Mouse (Mus musculus) forebrain, embryonic 12.5 days (tissue): ENCODE data around the gene Cand1. TPM values are rescaled to one million over a fixed set of nuclear protein-coding genes. Genes with fewer than 3 reads are reported as not detected.

ENCODE experiments used
- ATAC-seq: fragments of 200-750 bp; cut with Nextera tagmentation; 2 replicates; pipeline ENCODE4 v1.8.0; 2017; ENCODE audit warnings: moderate TSS enrichment; ENCODE audit not compliant: low FRiP score
- H3K27ac ChIP-seq: fragments of 300-500 bp; sonication (generic); 2 replicates; pipeline ENCODE4 v1.5.1; 2016; ENCODE audit warnings: mild to moderate bottlenecking
- H3K27me3 ChIP-seq: fragments of 300-500 bp; sonication (generic); 2 replicates; pipeline ENCODE4 v1.6.1; 2016; ENCODE audit warnings: mild to moderate bottlenecking
- H3K36me3 ChIP-seq: fragments of 300-500 bp; sonication (generic); replicated peaks from 2 replicates; pipeline ENCODE4 v1.6.1; 2016; ENCODE audit warnings: mild to moderate bottlenecking
- H3K4me1 ChIP-seq: fragments of 300-500 bp; sonication (generic); 2 replicates; pipeline ENCODE4 v1.6.1; 2016
- H3K4me2 ChIP-seq: fragments of 300-500 bp; sonication (generic); 2 replicates; pipeline ENCODE4 v1.6.1; 2016; ENCODE audit warnings: mild to moderate bottlenecking, moderate library complexity
- H3K4me3 ChIP-seq: fragments of 300-500 bp; sonication (generic); replicated peaks from 2 replicates; pipeline ENCODE4 v1.5.1; 2016; ENCODE audit warnings: mild to moderate bottlenecking
- H3K9ac ChIP-seq: fragments of 300-500 bp; sonication (generic); 2 replicates; pipeline ENCODE4 v1.6.1; 2016; ENCODE audit warnings: mild to moderate bottlenecking
- H3K9me3 ChIP-seq: fragments of 300-500 bp; sonication (generic); 2 replicates; pipeline ENCODE4 v1.6.1; 2016
- WGBS: fragments of 180-500 bp; shearing (Covaris S2); methylation state at CpG from one replicate; pipeline ENCODE4 v1.1.7; 2016; 5-methylcytosine and 5-hydroxymethylcytosine counted together
- polyA plus RNA-seq: library from polyadenylated mRNA; unstranded; fragments of >200 nt; fragmentation: Nextera tagmentation; extraction: Ambion mirVana; gene quantifications from 2 replicates; pipeline ENCODE4 v1.2.1, GENCODE M21; 2016

Gene Cand1
- polyA plus RNA-seq, 1 experiment from 2014 or later: 106 TPM

DNA sequence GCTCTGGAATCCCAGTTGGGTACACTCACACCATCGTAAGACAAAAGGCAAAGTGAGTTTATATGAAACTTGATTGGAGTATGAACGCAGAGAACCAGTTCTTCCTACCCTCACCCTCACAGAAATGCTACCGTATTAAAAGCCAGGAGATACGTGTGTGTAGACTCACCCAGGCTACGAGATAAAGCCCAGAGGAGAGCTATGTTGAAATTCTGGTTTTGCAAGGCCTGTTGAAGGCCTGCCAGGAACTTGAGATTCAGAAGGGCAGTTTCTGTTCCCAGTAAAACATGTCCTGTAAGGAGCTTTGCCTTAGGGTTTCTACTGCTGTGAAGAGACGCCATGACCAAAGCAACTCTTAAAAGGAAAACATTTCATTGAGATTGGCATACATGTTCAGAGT is 79.7 kb downstream of the Cand1 start:
- Histone ChIP-seq H3K27ac (no peak overlapping the region), H3K4me2 (no peak overlapping the region), H3K9me3 (0 out of 2 replicates have a peak, but pooled peaks cover 9% of the 10 kb centered on the region), H3K36me3 (no peaks in the 10 kb centered on the region), H3K9ac (no peak overlapping the region), H3K4me3 (no peak overlapping the region), H3K4me1 (no peaks in the 10 kb centered on the region), H3K27me3 (no peaks in the 10 kb centered on the region)
- no peak for ATAC-seq
- WGBS: 90% methylated on average over 6 of the region's 6 CpGs

DNA sequence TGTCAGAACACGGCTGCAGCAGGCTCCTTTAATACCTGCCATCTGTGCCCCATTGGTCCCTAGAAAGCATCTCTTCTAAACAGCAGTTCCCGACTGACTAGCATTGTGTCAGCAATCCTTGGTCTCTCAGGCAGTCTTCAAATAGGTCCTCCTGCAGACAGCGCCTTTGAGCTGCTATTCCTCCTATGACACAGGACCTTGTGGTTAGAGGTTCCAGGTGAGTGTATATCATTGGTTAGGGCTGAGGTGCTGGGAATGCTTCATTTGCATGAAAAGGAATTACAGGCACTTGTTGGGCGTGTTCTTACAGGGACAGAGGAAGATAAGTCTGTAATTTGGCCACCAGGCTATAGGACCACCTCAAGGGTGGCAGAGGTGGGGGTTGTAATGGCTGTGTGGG is 90.6 kb downstream of the Cand1 start:
- no peak overlapping the region for H3K4me3 ChIP-seq
- no peak overlapping the region for H3K4me2 ChIP-seq
- H3K27ac ChIP-seq: no peak overlapping the region
- H3K9ac ChIP-seq: no peak overlapping the region
- 73% methylated on average over 4 of the region's 4 CpGs for WGBS
- H3K27me3 ChIP-seq: no peaks in the 10 kb centered on the region
- no peaks in the 10 kb centered on the region for H3K36me3 ChIP-seq
- no peak for ATAC-seq
- no peaks in the 10 kb centered on the region for H3K4me1 ChIP-seq
- no peaks in the 10 kb centered on the region for H3K9me3 ChIP-seq

Other genes with a start within 250 kb of the Cand1 start
- 12.5 and 12.9 TPM in 2 replicates for gene Grip1, start 213.8 kb upstream of the Cand1 start, polyA plus RNA-seq